Mouse (Mus musculus) urinary bladder, postnatal 25 days (tissue): ENCODE measurements around the gene Ngfr.

Experiments used
- DNase-seq: peaks from one replicate; pipeline ENCODE4 v3.0.0; 2022; ENCODE audit warnings: low spot score

Ngfr gene

DNA sequence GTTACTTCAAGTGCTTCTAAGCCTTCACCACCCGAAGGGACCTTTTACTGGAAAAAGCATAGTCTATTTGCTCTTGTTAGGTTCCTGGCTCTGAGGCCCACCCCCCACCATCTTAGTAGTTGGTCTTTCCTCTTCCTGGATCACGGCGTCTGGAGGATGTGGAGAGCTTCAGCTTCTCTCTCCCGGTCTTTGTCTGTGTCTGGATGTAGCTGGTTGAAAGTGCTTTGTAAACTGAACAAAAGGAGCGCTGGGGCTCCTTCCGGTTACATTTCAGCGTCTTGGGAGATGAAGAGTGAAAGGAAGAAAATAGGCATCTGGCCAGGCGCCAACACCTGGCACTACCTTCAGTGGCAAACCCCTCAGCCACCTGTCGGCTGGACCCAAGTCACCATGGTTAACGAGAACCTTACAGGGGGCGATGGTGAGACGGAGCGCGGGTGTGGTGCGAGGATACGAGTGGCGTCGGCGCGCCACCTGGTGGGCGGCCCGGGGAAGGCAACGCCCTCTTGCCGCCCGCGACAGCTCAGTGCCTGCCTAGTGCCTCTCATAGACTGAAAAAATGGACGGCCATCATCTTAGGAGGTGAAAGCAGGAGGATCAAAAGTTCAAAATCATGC, 67.0 kb downstream of the Ngfr start:
- DNase-seq, result peak; percentile 90

DNA sequence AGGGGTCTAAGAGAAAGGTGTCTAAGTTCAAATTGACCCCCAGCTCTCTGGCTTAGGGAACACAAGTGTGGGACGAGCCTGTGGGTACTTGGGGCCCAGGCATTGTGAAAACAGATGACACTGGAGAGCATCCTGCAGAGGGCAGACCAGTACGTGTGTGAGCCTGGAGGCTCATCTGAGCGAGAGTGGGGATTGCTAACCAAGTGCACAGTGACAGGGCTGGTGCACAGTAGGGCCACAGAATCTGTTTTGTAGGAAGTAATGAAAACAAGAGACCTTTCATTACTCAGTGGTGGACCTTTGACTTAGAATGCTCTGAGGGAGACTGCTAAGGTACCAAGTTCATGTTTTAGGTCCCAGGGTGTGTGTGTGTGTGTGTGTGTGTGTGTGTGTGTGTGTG, 67.5 kb downstream of the Ngfr start:
- no peak for DNase-seq

DNA sequence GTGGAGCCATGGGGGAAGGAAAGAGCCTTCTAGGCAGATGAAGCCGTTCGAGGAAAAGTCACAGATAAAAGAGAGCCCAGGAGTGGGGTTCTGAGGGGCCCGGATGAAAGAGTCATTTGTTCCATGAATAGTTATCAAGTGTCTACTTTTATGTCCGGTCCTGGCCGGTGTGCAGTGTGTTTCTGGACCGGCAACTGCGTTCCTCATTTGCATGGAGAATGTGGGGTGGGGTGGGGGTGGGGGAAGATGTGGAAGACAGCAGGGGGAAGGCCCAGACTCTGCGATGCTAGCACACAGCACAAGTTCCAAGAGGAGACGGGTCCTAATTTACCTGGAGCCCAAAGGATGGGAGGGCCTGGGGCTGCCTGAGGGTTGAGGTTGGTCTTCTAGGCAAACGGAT, 68.2 kb downstream of the Ngfr start:
- no peak for DNase-seq
